Mouse (Mus musculus): ENCODE measurements at regions not wholly inside any gene's neighbourhood (a gene's known extent, or its start where the extent isn't known, plus 50 kb on each side); places are given as distances from the start of the nearest gene placed in this dataset.
A peak's percentile ranks its signal among the peaks of the same experiment; 100 is the strongest.

- 38% methylated on average over 1 of the region's 1 CpGs for WGBS
- ATAC-seq = no peak
- Histone ChIP-seq H3K4me1 (replicated peaks; ENCODE audit: control insufficient read depth, insufficient read depth, low read length) (no peaks in the 10 kb centered on the region), H3K4me2 (replicated peaks; ENCODE audit: low read depth) (no peak overlapping the region), H3K27me3 (replicated peaks; ENCODE audit: control insufficient read depth, insufficient read depth, low read length) (no peaks in the 10 kb centered on the region), H3K9me3 (ENCODE audit: control insufficient read depth) (no peaks in the 10 kb centered on the region), H3K9ac (ENCODE audit: low read depth, low read length) (no peak overlapping the region), H3K4me3 (ENCODE audit: low read depth, low read length) (no peak overlapping the region), H3K36me3 (ENCODE audit: control insufficient read depth, insufficient read depth) (no peaks in the 10 kb centered on the region), H3K27ac (ENCODE audit: low read depth, low read length) (no peak overlapping the region)
- TF ChIP-seq CTCF (IDR thresholded peaks at IDR 0.05; ENCODE audit: low read depth) = peak; percentile 46
Measured at GRCm38 (mm10) chr5:10674199-10674598, 273.4 kb upstream of the Gm8871 start.

GRCm38 (mm10) chr5:10685519-10685918, 262.1 kb upstream of the Gm8871 start:
- Histone ChIP-seq H3K4me2 (replicated peaks; ENCODE audit: low read depth) (no peak overlapping the region), H3K9ac (ENCODE audit: low read depth, low read length) (no peak overlapping the region), H3K4me3 (ENCODE audit: low read depth, low read length) (no peak overlapping the region), H3K9me3 (ENCODE audit: control insufficient read depth) (no peaks in the 10 kb centered on the region), H3K4me1 (replicated peaks; ENCODE audit: control insufficient read depth, insufficient read depth, low read length) (no peaks in the 10 kb centered on the region), H3K27me3 (replicated peaks; ENCODE audit: control insufficient read depth, insufficient read depth, low read length) (no peaks in the 10 kb centered on the region), H3K27ac (ENCODE audit: low read depth, low read length) (no peak overlapping the region), H3K36me3 (ENCODE audit: control insufficient read depth, insufficient read depth) (no peaks in the 10 kb centered on the region)
- 84% methylated on average over 4 of the region's 4 CpGs for WGBS
- no peak for TF ChIP-seq CTCF (IDR thresholded peaks at IDR 0.05; ENCODE audit: low read depth)
- no peak for ATAC-seq

GRCm38 (mm10) chr5:10727056-10727455, 220.5 kb upstream of the Gm8871 start:
- H3K27ac ChIP-seq (ENCODE audit: low read depth, low read length) = no peak overlapping the region
- H3K4me3 ChIP-seq (ENCODE audit: low read depth, low read length) = no peak overlapping the region
- no peaks in the 10 kb centered on the region for H3K36me3 ChIP-seq (ENCODE audit: control insufficient read depth, insufficient read depth)
- no peaks in the 10 kb centered on the region for H3K4me1 ChIP-seq (replicated peaks; ENCODE audit: control insufficient read depth, insufficient read depth, low read length)
- TF ChIP-seq CTCF (IDR thresholded peaks at IDR 0.05; ENCODE audit: low read depth) = no peak
- H3K9me3 ChIP-seq (ENCODE audit: control insufficient read depth) = no peaks in the 10 kb centered on the region
- no peak overlapping the region for H3K9ac ChIP-seq (ENCODE audit: low read depth, low read length)
- H3K27me3 ChIP-seq (replicated peaks; ENCODE audit: control insufficient read depth, insufficient read depth, low read length) = no peaks in the 10 kb centered on the region
- no peak for ATAC-seq
- H3K4me2 ChIP-seq (replicated peaks; ENCODE audit: low read depth) = no peak overlapping the region

GRCm38 (mm10) chr5:10749546-10749945, 198.1 kb upstream of the Gm8871 start:
- no peak overlapping the region for H3K4me2 ChIP-seq (replicated peaks; ENCODE audit: low read depth)
- H3K9ac ChIP-seq (ENCODE audit: low read depth, low read length) = no peak overlapping the region
- no peak for TF ChIP-seq CTCF (IDR thresholded peaks at IDR 0.05; ENCODE audit: low read depth)
- no peaks in the 10 kb centered on the region for H3K4me1 ChIP-seq (replicated peaks; ENCODE audit: control insufficient read depth, insufficient read depth, low read length)
- no peaks in the 10 kb centered on the region for H3K9me3 ChIP-seq (ENCODE audit: control insufficient read depth)
- 58% methylated on average over 1 of the region's 1 CpGs for WGBS
- H3K27me3 ChIP-seq (replicated peaks; ENCODE audit: control insufficient read depth, insufficient read depth, low read length) = no peaks in the 10 kb centered on the region
- ATAC-seq = no peak
- no peak overlapping the region for H3K4me3 ChIP-seq (ENCODE audit: low read depth, low read length)
- no peak overlapping the region for H3K27ac ChIP-seq (ENCODE audit: low read depth, low read length)
- no peaks in the 10 kb centered on the region for H3K36me3 ChIP-seq (ENCODE audit: control insufficient read depth, insufficient read depth)

GRCm38 (mm10) chr5:10767469-10767868, 180.1 kb upstream of the Gm8871 start:
- TF ChIP-seq CTCF (IDR thresholded peaks at IDR 0.05; ENCODE audit: low read depth) = no peak
- Histone ChIP-seq H3K4me1 (replicated peaks; ENCODE audit: control insufficient read depth, insufficient read depth, low read length) (no peaks in the 10 kb centered on the region), H3K9me3 (ENCODE audit: control insufficient read depth) (peaks cover 3% of the 10 kb centered on the region; the same call in 1 of the 2 replicates), H3K27me3 (replicated peaks; ENCODE audit: control insufficient read depth, insufficient read depth, low read length) (no peaks in the 10 kb centered on the region), H3K4me2 (replicated peaks; ENCODE audit: low read depth) (no peak overlapping the region), H3K4me3 (ENCODE audit: low read depth, low read length) (no peak overlapping the region), H3K36me3 (ENCODE audit: control insufficient read depth, insufficient read depth) (no peaks in the 10 kb centered on the region), H3K27ac (ENCODE audit: low read depth, low read length) (no peak overlapping the region), H3K9ac (ENCODE audit: low read depth, low read length) (no peak overlapping the region)
- WGBS = 91% methylated on average over 1 of the region's 1 CpGs
- ATAC-seq = no peak
